11 mouse cellular contexts compared by ENCODE assay signal in the genomic region with DNA sequence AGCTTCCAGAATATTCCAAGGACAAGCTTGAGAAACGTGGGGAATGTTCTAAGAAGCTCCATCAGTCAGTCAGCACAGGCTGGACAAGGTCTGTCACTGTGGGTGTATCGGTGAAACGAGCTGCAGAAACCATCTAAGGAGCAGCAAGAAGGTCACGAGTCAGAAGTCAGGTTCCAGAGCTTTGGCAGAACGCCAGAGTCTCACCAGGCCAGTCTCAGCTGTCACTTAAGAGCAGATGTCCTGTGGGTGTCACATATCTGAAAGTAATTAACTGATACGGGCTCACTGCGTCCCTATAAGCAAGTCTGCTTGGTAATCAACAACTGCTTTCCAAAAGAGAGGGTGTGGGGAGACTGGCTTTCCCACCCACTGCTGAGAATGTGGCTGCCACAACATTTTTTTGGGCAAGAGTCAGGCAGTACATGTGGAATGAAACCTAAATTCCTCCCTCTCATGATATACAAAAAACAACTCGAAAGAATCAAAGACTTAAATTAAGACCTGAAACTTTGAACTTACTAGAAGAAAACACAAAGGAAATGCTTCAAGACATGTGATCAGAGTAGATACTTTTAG.
DNase-seq lines count a peak whose midpoint lies in the region; ATAC-seq and TF ChIP-seq lines count a peak whose summit lies in the region.
"Had no signal": no experiment of that assay in that cellular context is flagged by ENCODE, and none has a peak within 500 bp of the region (broad histone marks: within the 10 kb centered on the region; RNA-seq: fewer than 3 reads in every experiment).

No protein-coding gene starts in this region.

- no peaks in the 10 kb centered on the region for H3K36me3 ChIP-seq in hindbrain, embryonic 10.5 days
- no peaks in the 10 kb centered on the region for H3K36me3 ChIP-seq in hindbrain, embryonic 13.5 days
- no peaks in the 10 kb centered on the region for H3K36me3 ChIP-seq in C2C12 (ENCODE audit: control insufficient read depth, insufficient read depth)
- H3K36me3 ChIP-seq in embryonic facial prominence, embryonic 11.5 days (replicated peaks; ENCODE audit: control insufficient read depth, insufficient read depth, low read depth, low read length), result no peaks in the 10 kb centered on the region
- H3K36me3 ChIP-seq in limb, embryonic 10.5 days, result no peaks in the 10 kb centered on the region
- no peaks in the 10 kb centered on the region for H3K36me3 ChIP-seq in forebrain, postnatal 0 days (ENCODE audit: insufficient read depth)
- H3K36me3 ChIP-seq: midbrain, embryonic 12.5 days had no signal

- no peak overlapping the region for H3K4me3 ChIP-seq in hindbrain, embryonic 10.5 days
- H3K4me3 ChIP-seq in hindbrain, embryonic 13.5 days, result no peak overlapping the region
- H3K4me3 ChIP-seq in C2C12 (ENCODE audit: insufficient read depth, poor library complexity, severe bottlenecking), result no peak overlapping the region
- H3K4me3 ChIP-seq in embryonic facial prominence, embryonic 11.5 days (ENCODE audit: low read depth, low read length), result no peak overlapping the region
- H3K4me3 ChIP-seq in limb, embryonic 10.5 days, result no peak overlapping the region
- no peak overlapping the region for H3K4me3 ChIP-seq in forebrain, postnatal 0 days (ENCODE audit: low read depth, low read length)
- H3K4me3 ChIP-seq: erythroblast, embryonic 14.5 days; midbrain, embryonic 12.5 days had no signal

- 0 out of 2 replicates have a peak, but pooled peaks cover 6% of the 10 kb centered on the region for H3K27me3 ChIP-seq in hindbrain, embryonic 10.5 days (ENCODE audit: insufficient read depth, poor library complexity, severe bottlenecking)
- no peaks in the 10 kb centered on the region for H3K27me3 ChIP-seq in hindbrain, embryonic 13.5 days
- no peaks in the 10 kb centered on the region for H3K27me3 ChIP-seq in C2C12 (ENCODE audit: control insufficient read depth, insufficient read depth, insufficient read length)
- no peaks in the 10 kb centered on the region for H3K27me3 ChIP-seq in embryonic facial prominence, embryonic 11.5 days (ENCODE audit: control insufficient read depth, insufficient read depth, low read length)
- no peaks in the 10 kb centered on the region for H3K27me3 ChIP-seq in limb, embryonic 10.5 days (ENCODE audit: low read depth, poor library complexity, severe bottlenecking)
- no peaks in the 10 kb centered on the region for H3K27me3 ChIP-seq in forebrain, postnatal 0 days (ENCODE audit: insufficient read depth, low read length)
- H3K27me3 ChIP-seq: midbrain, embryonic 12.5 days had no signal

- TF ChIP-seq CTCF in C2C12 (IDR thresholded peaks at IDR 0.05; ENCODE audit: control insufficient read depth, insufficient read depth, insufficient read length), result no peak
- TF ChIP-seq CTCF in forebrain, postnatal 0 days (IDR thresholded peaks at IDR 0.05; ENCODE audit: low read depth), result no peak

- H3K79me2 ChIP-seq in C2C12 (ENCODE audit: control insufficient read depth, insufficient read depth), result no peaks in the 10 kb centered on the region

- 50% methylated on average over 8 of the region's 8 CpGs for WGBS in hindbrain, embryonic 10.5 days
- 34% methylated on average over 8 of the region's 8 CpGs for WGBS in hindbrain, embryonic 13.5 days
- WGBS in embryonic facial prominence, embryonic 11.5 days, result 19% methylated on average over 8 of the region's 8 CpGs
- WGBS in limb, embryonic 10.5 days, result 19% methylated on average over 8 of the region's 8 CpGs
- WGBS in forebrain, postnatal 0 days, result 51% methylated on average over 8 of the region's 8 CpGs

- no peak overlapping the region for H3K4me2 ChIP-seq in hindbrain, embryonic 13.5 days
- H3K4me2 ChIP-seq in embryonic facial prominence, embryonic 11.5 days (ENCODE audit: low read depth, low read length), result no peak overlapping the region
- H3K4me2 ChIP-seq in forebrain, postnatal 0 days (ENCODE audit: low read depth), result no peak overlapping the region
- H3K4me2 ChIP-seq: midbrain, embryonic 12.5 days had no signal

- ATAC-seq in hindbrain, embryonic 13.5 days (ENCODE audit: low FRiP score), result no peak
- no peak; the same call in 1 of the 2 replicates for ATAC-seq in embryonic facial prominence, embryonic 11.5 days (replicated peaks; ENCODE audit: insufficient number of reproducible peaks, low FRiP score, low TSS enrichment, low read depth)
- ATAC-seq in forebrain, postnatal 0 days, result no peak

- H3ac ChIP-seq in C2C12 (ENCODE audit: control insufficient read depth, insufficient read length, low read depth), result no peak overlapping the region

- peaks cover 47% of the 10 kb centered on the region for H3K4me1 ChIP-seq in hindbrain, embryonic 10.5 days (replicated peaks)
- 0 out of 2 replicates have a peak, but pooled peaks cover 5% of the 10 kb centered on the region for H3K4me1 ChIP-seq in hindbrain, embryonic 13.5 days (replicated peaks)
- no peaks in the 10 kb centered on the region for H3K4me1 ChIP-seq in embryonic facial prominence, embryonic 11.5 days (ENCODE audit: control insufficient read depth, insufficient read depth, low read length)
- peaks cover 24% of the 10 kb centered on the region for H3K4me1 ChIP-seq in limb, embryonic 10.5 days
- no peaks in the 10 kb centered on the region for H3K4me1 ChIP-seq in forebrain, postnatal 0 days (ENCODE audit: insufficient read depth)

- H3K27ac ChIP-seq in hindbrain, embryonic 10.5 days, result peak overlapping the region; percentile 56
- H3K27ac ChIP-seq in hindbrain, embryonic 13.5 days, result no peak overlapping the region
- H3K27ac ChIP-seq in embryonic facial prominence, embryonic 11.5 days (replicated peaks; ENCODE audit: low read depth, low read length), result no peak overlapping the region
- H3K27ac ChIP-seq in limb, embryonic 10.5 days, result no peak overlapping the region
- no peak overlapping the region for H3K27ac ChIP-seq in forebrain, postnatal 0 days (ENCODE audit: low read depth, low read length)
- H3K27ac ChIP-seq: kidney, postnatal 0 days; midbrain, embryonic 12.5 days had no signal

- peak; percentile 39 for DNase-seq in hindbrain, embryonic 10.5 days (ENCODE audit: low spot score)
- DNase-seq in embryonic facial prominence, embryonic 11.5 days (ENCODE audit: low spot score), result peak; percentile 49
- DNase-seq in limb, embryonic 10.5 days (ENCODE audit: low spot score), result peak; percentile 47
- DNase-seq in B cell, adult 2 months, result no peak
- DNase-seq in adrenal gland, postnatal 4 days (ENCODE audit: low spot score in 2 of 2), result no peak
- no peak for DNase-seq in forebrain, postnatal 0 days

- no peak overlapping the region for H3K9ac ChIP-seq in hindbrain, embryonic 13.5 days
- H3K9ac ChIP-seq in embryonic facial prominence, embryonic 11.5 days (replicated peaks; ENCODE audit: low read length), result no peak overlapping the region
- no peak overlapping the region for H3K9ac ChIP-seq in forebrain, postnatal 0 days
- H3K9ac ChIP-seq: midbrain, embryonic 12.5 days had no signal

- H3K9me3 ChIP-seq in hindbrain, embryonic 10.5 days, result no peaks in the 10 kb centered on the region
- H3K9me3 ChIP-seq in hindbrain, embryonic 13.5 days, result no peaks in the 10 kb centered on the region
- no peaks in the 10 kb centered on the region for H3K9me3 ChIP-seq in embryonic facial prominence, embryonic 11.5 days (replicated peaks; ENCODE audit: control insufficient read depth, low read length)
- no peaks in the 10 kb centered on the region for H3K9me3 ChIP-seq in limb, embryonic 10.5 days (replicated peaks)
- H3K9me3 ChIP-seq in forebrain, postnatal 0 days (ENCODE audit: low read length), result no peaks in the 10 kb centered on the region
- H3K9me3 ChIP-seq: midbrain, embryonic 12.5 days had no signal

- no peaks in the 10 kb centered on the region for H3K79me3 ChIP-seq in C2C12 (ENCODE audit: low read depth)

TF ChIP-seq in C2C12, 6 proteins besides CTCF, POLR2A, EP300 and RAD21:
- TF ChIP-seq MYOG (IDR thresholded peaks at IDR 0.05; ENCODE audit: control insufficient read depth, extremely low read depth, insufficient read length), result no peak
- TF ChIP-seq FOSL1 (IDR thresholded peaks at IDR 0.05; ENCODE audit: insufficient read depth, low read length, poor library complexity, severe bottlenecking), result no peak
- TF ChIP-seq MAX (IDR thresholded peaks at IDR 0.05), result no peak
- peak; percentile 61 for TF ChIP-seq MYOD1 (IDR thresholded peaks at IDR 0.05; ENCODE audit: control insufficient read depth, insufficient read length, low read depth)
- no peak for TF ChIP-seq USF1 (IDR thresholded peaks at IDR 0.05; ENCODE audit: low read depth)
- no peak for TF ChIP-seq CEBPB (IDR thresholded peaks at IDR 0.05; ENCODE audit: low read depth)

Comparison
In these comparisons a context has a peak if more than half of its experiments do, and no peak if none do; other contexts are left out.
1. DNase-seq: peak in hindbrain, embryonic 10.5 days (single experiment), embryonic facial prominence, embryonic 11.5 days (single experiment) and limb, embryonic 10.5 days (single experiment); none in B cell, adult 2 months (0 of 2), adrenal gland, postnatal 4 days (0 of 2) and forebrain, postnatal 0 days (single experiment).